In the genomic region with DNA sequence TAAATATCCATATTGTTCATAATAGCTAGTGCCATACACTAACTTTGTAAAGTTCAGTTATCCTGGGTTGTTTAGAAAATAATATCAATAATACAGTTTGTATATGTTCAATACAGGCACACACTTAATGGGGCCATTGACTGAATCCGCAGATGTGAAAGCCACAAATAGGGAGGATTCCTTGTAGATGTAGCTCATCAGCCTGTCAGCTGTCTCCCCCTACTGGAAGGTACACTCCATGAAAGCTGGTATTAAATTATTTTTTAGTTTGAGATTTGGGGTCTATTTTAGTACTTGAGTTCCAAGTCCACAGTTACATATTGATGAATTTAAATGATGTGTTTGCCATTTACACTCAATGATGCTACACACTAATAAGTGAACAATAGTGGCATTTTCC, we compare ENCODE assay signal across 11 mouse cellular contexts. TPM values are rescaled to one million over a fixed set of nuclear protein-coding genes. Genes with fewer than 3 reads are reported as not detected.
DNase-seq lines count a peak whose midpoint lies in the region; ATAC-seq and TF ChIP-seq lines count a peak whose summit lies in the region.
"Had no signal": no experiment of that assay in that cellular context is flagged by ENCODE, and none has a peak within 500 bp of the region (broad histone marks: within the 10 kb centered on the region; RNA-seq: fewer than 3 reads in every experiment).

No protein-coding gene starts in this region.

- H3K9me3 ChIP-seq in CH12.LX (replicated peaks; ENCODE audit: low read length), result no peaks in the 10 kb centered on the region
- no peaks in the 10 kb centered on the region for H3K9me3 ChIP-seq in heart, embryonic 11.5 days (replicated peaks; ENCODE audit: control insufficient read depth, low read length)
- H3K9me3 ChIP-seq: G1E had no signal

- no peak overlapping the region for H3K4me3 ChIP-seq in CH12.LX (replicated peaks in 1 of 3; ENCODE audit: low read depth in 2 of 3, low read length in 2 of 3, poor library complexity in 1 of 3)
- H3K4me3 ChIP-seq in heart, embryonic 11.5 days (ENCODE audit: low read depth, low read length), result no peak overlapping the region

- no peaks in the 10 kb centered on the region for H3K27me3 ChIP-seq in CH12.LX (replicated peaks)
- no peaks in the 10 kb centered on the region for H3K27me3 ChIP-seq in heart, embryonic 11.5 days (ENCODE audit: control insufficient read depth, insufficient read depth, low read length)

- WGBS in heart, embryonic 11.5 days (ENCODE audit: insufficient replicate concordance), result 35% methylated on average over 1 of the region's 1 CpGs

- TF ChIP-seq EP300 in CH12.LX (IDR thresholded peaks at IDR 0.05; ENCODE audit: low read length), result no peak

- peaks cover 0 to 2% of the 10 kb centered on the region in 2 experiments; a peak in 1 of 4 replicates for H3K4me1 ChIP-seq in CH12.LX (ENCODE audit: control insufficient read depth in 1 of 2, insufficient read depth in 2 of 2)
- no peaks in the 10 kb centered on the region for H3K4me1 ChIP-seq in heart, embryonic 11.5 days (ENCODE audit: control insufficient read depth, insufficient read depth, low read length)

- no peaks in the 10 kb centered on the region for H3K79me2 ChIP-seq in CH12.LX (replicated peaks; ENCODE audit: control insufficient read depth, extremely low read depth, insufficient read depth, poor library complexity, severe bottlenecking)

- peak; percentile 50 for DNase-seq in cerebellum, adult 9-10 months
- DNase-seq in cerebellum, adult 9-11 months, result no peak
- DNase-seq in kidney, postnatal 36 days, result peak; percentile 16 to 37
- DNase-seq in kidney, adult 18-20 months, result no peak
- peak; percentile 36 for DNase-seq in CH12.LX (ENCODE audit: extremely low read depth)
- peak; percentile 36 for DNase-seq in induced T-regulatory cell, adult 2 months (ENCODE audit: low read depth)
- no peak for DNase-seq in cerebellum, adult 11-12 months
- DNase-seq: right cerebral cortex, postnatal 25 days had no signal

- dilution Hi-C loops in CH12.LX (cut with MboI; ENCODE audit: extremely low pct_ligation_motif_present, extremely low pct_unique_long_range_greater_than_20kb, low sequenced_read_pairs), result no loop called here

- ATAC-seq in heart, embryonic 11.5 days (replicated peaks; ENCODE audit: insufficient number of reproducible peaks, low FRiP score, low TSS enrichment), result no peak

- peak; percentile 82 for TF ChIP-seq RAD21 in CH12.LX (IDR thresholded peaks at IDR 0.05; ENCODE audit: low read depth, low read length)

- H3K27ac ChIP-seq in CH12.LX (ENCODE audit: insufficient read depth, low read depth), result no peak overlapping the region
- no peak overlapping the region for H3K27ac ChIP-seq in heart, embryonic 11.5 days (ENCODE audit: low read depth, low read length)

- TF ChIP-seq POLR2A in CH12.LX (IDR thresholded peaks at IDR 0.05; ENCODE audit: low read depth, low read length), result no peak

- H3K4me2 ChIP-seq in CH12.LX (ENCODE audit: insufficient read depth, low read depth, poor library complexity, severe bottlenecking), result no peak overlapping the region
- H3K4me2 ChIP-seq in heart, embryonic 11.5 days, result no peak overlapping the region

- no peaks in the 10 kb centered on the region for H3K36me3 ChIP-seq in CH12.LX (replicated peaks in 1 of 2; ENCODE audit: control insufficient read depth in 1 of 2, insufficient read depth in 1 of 2, low read length in 1 of 2)
- no peaks in the 10 kb centered on the region for H3K36me3 ChIP-seq in heart, embryonic 11.5 days (ENCODE audit: control insufficient read depth, insufficient read depth, low read length)
- H3K36me3 ChIP-seq: G1E had no signal

- in situ Hi-C loops in CH12.LX (cut with MboI; ENCODE audit: low pct_ligation_motif_present, low pct_unique_long_range_greater_than_20kb, low sequenced_read_pairs), result no loop called here

- no peak overlapping the region for H3K9ac ChIP-seq in CH12.LX (ENCODE audit: insufficient read depth, low read depth)
- no peak overlapping the region for H3K9ac ChIP-seq in heart, embryonic 11.5 days (ENCODE audit: low read depth, low read length)

- TF ChIP-seq CTCF in CH12.LX (conservative IDR thresholded peaks at IDR 0.05 in 1 of 2, IDR thresholded peaks at IDR 0.05 in 1 of 2; ENCODE audit: low read depth in 2 of 2, low read length in 2 of 2), result peak; percentile 51 to 79

TF ChIP-seq in CH12.LX, 34 proteins besides CTCF, POLR2A, EP300 and RAD21:
- TF ChIP-seq IRF4 (IDR thresholded peaks at IDR 0.05; ENCODE audit: low read depth, low read length), result peak; percentile 50; the same call in 1 of the 2 replicates
- TF ChIP-seq USF1 (IDR thresholded peaks at IDR 0.05; ENCODE audit: low read depth, low read length), result no peak
- no peak for TF ChIP-seq NRF1 (IDR thresholded peaks at IDR 0.05; ENCODE audit: low read depth, low read length)
- peak; percentile 50 for TF ChIP-seq SMC3 (IDR thresholded peaks at IDR 0.05; ENCODE audit: low read depth, low read length)
- no peak for TF ChIP-seq ELF1 (IDR thresholded peaks at IDR 0.05; ENCODE audit: low read depth, low read length)
- TF ChIP-seq ETS1 (conservative IDR thresholded peaks at IDR 0.05; ENCODE audit: low read depth, low read length), result no peak
TF ChIP-seq in CH12.LX: peak in this region for 2.

RNA-seq across cellular contexts. Expression of gene Tmprss7, which starts 17.0 kb away (rescaled TPM):
- total RNA-seq in CH12.LX (2012; rRNA removed) (not detected in 2 replicates), CH12.LX (2014; rRNA removed) (not detected in 2 replicates)
- polyA plus RNA-seq in CH12.LX (2012; ENCODE audit: insufficient read length, low read depth), result not detected in 2 replicates
- polyA plus RNA-seq in heart, embryonic 11.5 days (2014; fragmentation: Nextera tagmentation; extraction: Ambion mirVana), result 0.09 and 0.31 TPM in 2 replicates
- total RNA-seq: heart, adult 8-10 months had no signal
- polyA plus RNA-seq: G1E had no signal

RNA-seq across cellular contexts. Expression of gene BC016579, which starts 22.6 kb away (rescaled TPM):
- total RNA-seq in CH12.LX (2012; rRNA removed) (not detected in 2 replicates), CH12.LX (2014; rRNA removed) (not detected in 2 replicates)
- polyA plus RNA-seq in CH12.LX (2012; ENCODE audit: insufficient read length, low read depth), result not detected in 2 replicates
- polyA plus RNA-seq in heart, embryonic 11.5 days (2014; fragmentation: Nextera tagmentation; extraction: Ambion mirVana), result 0.17 and 0.19 TPM in 2 replicates
- total RNA-seq: heart, adult 8-10 months had no signal
- polyA plus RNA-seq: G1E had no signal

RNA-seq across cellular contexts. Expression of gene Tagln3, which starts 47.9 kb away (rescaled TPM):
- total RNA-seq in CH12.LX (2012; rRNA removed) (0.17 and 0.21 TPM in 2 replicates), CH12.LX (2014; rRNA removed) (0.19 TPM in 1 of 2 replicates, not detected in the other)
- polyA plus RNA-seq in CH12.LX (2012; ENCODE audit: insufficient read length, low read depth), result 0.69 and 0.79 TPM in 2 replicates
- 16.3 and 18.3 TPM in 2 replicates for polyA plus RNA-seq in heart, embryonic 11.5 days (2014; fragmentation: Nextera tagmentation; extraction: Ambion mirVana)
- total RNA-seq: G1E had no signal
- polyA plus RNA-seq: G1E had no signal

Comparison
In these comparisons a context has a peak if more than half of its experiments do, and no peak if none do; other contexts are left out.
1. DNase-seq: peak in cerebellum, adult 9-10 months (single experiment), kidney, postnatal 36 days (2 of 2), CH12.LX (single experiment) and induced T-regulatory cell, adult 2 months (single experiment); none in cerebellum, adult 9-11 months (single experiment), kidney, adult 18-20 months (single experiment) and cerebellum, adult 11-12 months (single experiment).